Mouse (Mus musculus) adrenal gland, adult 8-10 months (tissue): ENCODE measurements around the gene Camkv. TPM values are rescaled to one million over a fixed set of nuclear protein-coding genes. Genes with fewer than 3 reads are reported as not detected.

Experiments used
- DNase-seq: peaks from one replicate; pipeline ENCODE4 v3.0.0; 2022
- total RNA-seq, 4 experiments: library from RNA; stranded (reverse); gene quantifications; 2 replicates each; pipeline ENCODE4 v1.2.4; 2022

The Camkv gene
- total RNA-seq, 4 experiments from 2014 or later = 6.4 to 11.1 (median 9.7) TPM

GRCm38 (mm10) chr9:107963700-107964099, 28.2 kb downstream of the Camkv start:
- DNase-seq = peak; percentile 48

GRCm38 (mm10) chr9:107964681-107965080, 29.2 kb downstream of the Camkv start:
- no peak for DNase-seq

DNA sequence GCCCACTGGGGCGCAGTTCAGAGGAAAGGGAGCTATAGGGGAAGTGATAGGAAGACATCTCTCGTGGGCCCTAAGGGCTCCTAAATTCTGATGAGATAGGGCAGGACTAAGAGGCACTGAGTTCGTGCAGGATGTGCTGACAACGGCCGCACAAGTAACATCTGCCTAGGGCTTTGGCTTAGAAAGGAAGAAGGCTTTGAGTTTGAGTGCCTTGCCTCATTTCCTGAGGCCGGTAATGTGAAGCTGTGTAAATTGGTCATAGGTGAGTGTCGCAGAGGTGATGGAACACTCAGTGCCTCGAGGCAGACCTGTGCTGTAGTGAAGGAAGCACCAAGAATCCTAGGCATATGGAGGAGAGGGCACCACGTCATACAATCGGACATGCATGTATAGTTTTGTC, 31.2 kb downstream of the Camkv start:
- no peak for DNase-seq

DNA sequence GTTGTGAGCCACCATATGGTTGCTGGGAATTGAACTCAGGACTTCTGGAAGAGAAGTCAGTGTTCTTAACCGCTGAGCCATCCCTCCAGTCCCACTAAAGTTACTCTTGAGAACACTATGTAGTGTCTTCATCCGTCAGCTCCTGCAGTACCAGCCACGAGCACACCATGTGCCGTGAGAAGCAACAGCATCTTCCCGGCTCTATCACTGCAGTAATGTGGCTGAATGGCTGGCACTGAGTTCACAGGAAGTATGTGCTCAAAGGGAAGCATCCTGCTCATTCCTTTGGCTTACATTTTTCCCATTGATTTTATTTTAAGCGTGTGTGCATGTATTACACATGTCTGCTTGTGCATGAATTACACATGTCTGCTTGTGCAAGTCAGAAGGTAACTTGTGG, 32.0 kb downstream of the Camkv start:
- no peak for DNase-seq

- DNase-seq = no peak
These were observed 33.1 kb downstream of the Camkv start for GRCm38 (mm10) chr9:107968531-107968930.

DNA sequence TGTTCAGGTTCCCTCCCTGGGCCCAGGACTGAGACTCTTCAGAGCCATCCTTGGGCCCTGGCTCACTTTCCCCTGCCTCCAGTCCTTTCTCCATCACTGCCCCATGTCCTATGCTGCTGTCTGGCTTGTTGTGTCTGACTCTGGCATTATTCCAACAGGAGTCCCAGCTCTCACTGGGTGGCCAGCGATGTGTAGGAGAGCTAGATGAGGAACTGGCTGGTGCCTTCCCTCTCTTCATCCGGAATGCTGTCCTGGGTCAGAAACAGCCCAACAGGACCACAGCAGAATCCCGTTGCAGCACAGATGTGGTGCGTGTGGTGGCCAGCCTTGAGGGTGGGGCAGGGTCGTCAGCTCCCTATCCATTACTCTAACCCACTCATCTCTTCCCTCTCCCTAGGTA, 34.8 kb downstream of the Camkv start:
- DNase-seq = no peak

DNA sequence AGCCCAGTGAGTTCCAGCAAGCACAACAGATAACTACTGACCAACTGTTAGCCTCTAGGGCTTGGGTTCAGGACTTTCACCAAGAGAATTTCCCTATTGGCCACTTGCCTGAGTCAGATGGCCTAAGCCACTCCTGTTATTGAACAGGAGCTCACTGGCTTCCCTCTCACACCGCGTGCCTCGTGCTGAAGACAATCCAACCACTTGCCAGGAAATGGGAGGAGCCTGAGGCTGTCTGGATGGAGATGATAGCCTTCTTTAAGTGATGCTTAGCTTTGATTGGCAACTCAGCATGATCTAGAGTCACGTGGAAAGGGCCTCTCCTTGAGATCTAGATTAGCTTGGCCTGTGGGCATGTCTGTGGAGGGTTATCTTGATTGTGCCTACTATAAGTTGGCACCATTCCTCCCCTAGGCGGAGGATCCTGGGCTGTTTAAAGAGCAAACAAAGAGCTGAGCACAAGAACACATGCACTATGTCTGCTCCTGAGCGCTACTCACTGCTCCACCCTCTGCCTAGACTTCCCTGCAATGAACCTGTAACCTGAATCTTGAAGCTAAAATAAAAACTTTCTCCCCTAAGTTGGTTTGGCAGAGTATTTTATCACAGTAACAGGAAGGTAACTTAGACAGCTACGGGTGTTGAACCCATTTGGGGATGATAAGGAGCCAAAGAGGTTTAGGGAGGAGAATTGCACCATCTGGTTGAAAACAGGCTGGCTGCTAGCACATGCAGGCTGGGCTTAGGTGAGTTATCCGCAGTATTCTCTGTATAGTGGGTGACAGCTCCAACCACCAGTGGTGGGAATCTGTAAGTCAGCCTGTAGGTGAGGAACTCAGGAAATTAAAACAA, 36.4 kb downstream of the Camkv start:
- no peak for DNase-seq

DNA sequence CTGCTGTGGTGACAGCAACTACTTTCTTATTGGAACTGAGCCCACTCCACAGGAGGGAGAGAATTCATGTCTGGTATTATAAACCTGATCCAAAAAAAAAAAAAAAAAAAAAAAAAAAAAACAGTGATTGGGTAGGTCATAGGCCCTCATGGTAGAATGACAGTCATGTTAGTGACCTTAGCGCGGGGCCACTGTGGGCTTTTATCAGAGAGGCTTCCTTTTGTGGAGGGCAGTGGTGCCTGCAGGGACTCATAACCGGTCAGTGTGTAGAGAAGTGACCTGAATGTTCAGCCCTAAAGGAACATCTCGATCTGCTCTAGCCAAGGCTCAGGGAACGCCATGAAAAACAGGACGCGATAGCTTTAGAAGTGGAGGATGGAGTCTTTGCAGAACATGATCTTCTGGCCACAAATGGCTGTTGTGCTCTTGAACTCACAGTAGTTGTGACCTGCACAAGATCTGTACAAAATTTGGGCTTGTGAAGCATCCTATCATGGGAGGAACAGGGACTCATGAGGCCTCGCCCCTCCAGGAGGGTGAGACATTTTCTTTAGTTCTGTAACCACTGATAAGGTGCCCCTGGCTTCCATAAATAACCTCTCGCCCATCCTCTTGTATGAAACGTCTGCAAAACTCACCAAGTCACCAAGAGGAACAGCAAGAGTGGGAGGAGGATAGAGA, 39.2 kb downstream of the Camkv start:
- no peak for DNase-seq

DNA sequence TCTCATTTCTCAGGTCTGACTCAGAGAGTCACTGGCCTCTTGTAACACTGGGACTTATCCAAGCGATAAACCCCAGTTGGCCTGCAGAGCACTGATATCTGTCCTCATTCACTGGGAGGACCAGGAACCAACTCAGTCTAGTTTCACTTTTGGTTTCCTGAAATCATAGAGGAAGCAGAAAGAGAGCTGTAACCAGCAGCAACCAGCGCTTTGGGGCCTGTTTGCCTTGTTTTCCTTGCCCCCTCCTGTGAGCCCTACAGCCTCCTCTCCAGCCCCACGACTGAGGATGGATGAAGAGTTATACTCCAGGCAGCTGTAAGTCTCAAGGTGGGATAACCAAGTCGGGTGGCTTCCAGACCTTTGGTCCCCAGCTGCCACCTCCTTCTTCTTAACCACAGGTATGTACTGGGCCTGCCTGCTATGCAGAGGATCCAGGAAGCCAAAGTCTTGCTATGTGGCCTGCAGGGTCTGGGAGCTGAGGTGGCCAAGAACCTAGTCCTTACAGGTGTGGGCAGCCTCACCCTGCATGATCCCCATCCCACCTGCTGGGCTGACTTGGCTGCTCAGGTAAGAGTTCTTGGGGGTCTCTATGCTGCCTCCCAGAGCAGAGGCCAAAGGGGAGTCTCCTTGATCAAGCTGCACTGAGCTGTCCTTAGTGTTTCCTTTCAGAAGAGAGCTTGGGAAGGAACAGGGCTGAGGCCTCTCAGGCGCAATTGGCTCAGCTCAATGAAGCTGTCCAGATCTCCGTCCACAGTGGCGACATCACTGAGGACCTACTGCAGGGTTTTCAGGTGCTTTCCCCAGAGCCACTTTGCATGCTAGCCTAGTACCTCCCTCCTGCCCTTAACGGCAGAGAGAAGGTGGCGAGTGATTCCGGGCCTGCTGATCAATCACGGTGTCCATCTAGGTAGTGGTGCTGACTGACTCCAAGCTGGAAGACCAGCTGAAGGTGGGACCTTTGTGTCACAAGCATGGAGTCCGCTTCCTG, 40.2 kb downstream of the Camkv start, which contains the start of gene Uba7:
TSS of gene Uba7 (plus strand) at position 107 of the 988 bp plus-strand sequence.
- no peak for DNase-seq

GRCm38 (mm10) chr9:107978815-107979214, 43.3 kb downstream of the Camkv start:
- no peak for DNase-seq

- no peak for DNase-seq
These were observed 46.5 kb downstream of the Camkv start for GRCm38 (mm10) chr9:107981684-107982605.

GRCm38 (mm10) chr9:107982681-107983346, 47.3 kb downstream of the Camkv start, which contains the start of gene Gm20661:
TSS of gene Gm20661 (plus strand) at chr9:107983058.
- DNase-seq = peak; percentile 40

GRCm38 (mm10) chr9:107983421-107983890, 48.0 kb downstream of the Camkv start:
- DNase-seq = peak; percentile 75

DNA sequence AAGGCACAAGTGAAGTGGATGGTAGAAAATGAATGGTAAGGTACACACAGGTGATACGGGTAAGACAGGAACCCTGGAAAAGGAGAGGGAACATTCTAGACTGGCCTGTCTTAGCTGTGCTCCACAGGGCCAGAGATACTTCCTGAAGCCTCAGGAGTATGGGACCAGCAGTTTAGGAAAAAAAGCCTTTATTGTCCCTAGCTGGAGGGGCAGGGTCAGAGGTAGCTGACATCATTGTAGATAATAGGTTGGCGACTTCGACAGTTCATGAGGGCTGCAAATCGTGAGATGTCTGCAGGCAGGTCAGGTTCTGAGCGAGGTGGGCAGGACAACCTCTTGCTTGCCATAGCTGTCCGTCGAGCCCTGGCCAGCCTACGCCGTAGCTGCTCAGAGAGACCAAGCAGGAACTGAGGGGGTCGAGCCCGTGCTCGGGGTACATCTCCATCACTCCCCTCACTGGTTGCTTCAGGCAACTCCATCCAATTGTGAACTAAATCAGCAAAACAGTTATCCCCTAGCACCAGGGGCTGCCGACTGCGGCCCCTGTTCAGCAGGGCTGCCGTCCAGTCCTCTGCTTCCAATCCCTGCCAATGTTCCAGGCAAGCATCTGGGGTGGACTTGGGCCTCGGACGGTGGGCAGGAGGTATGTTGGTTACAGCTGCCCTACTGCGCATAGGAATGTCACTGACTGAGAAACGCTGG, 48.7 kb downstream of the Camkv start:
- DNase-seq = no peak

- no peak for DNase-seq
These were observed 49.2 kb downstream of the Camkv start for GRCm38 (mm10) chr9:107984754-107985055.

DNA sequence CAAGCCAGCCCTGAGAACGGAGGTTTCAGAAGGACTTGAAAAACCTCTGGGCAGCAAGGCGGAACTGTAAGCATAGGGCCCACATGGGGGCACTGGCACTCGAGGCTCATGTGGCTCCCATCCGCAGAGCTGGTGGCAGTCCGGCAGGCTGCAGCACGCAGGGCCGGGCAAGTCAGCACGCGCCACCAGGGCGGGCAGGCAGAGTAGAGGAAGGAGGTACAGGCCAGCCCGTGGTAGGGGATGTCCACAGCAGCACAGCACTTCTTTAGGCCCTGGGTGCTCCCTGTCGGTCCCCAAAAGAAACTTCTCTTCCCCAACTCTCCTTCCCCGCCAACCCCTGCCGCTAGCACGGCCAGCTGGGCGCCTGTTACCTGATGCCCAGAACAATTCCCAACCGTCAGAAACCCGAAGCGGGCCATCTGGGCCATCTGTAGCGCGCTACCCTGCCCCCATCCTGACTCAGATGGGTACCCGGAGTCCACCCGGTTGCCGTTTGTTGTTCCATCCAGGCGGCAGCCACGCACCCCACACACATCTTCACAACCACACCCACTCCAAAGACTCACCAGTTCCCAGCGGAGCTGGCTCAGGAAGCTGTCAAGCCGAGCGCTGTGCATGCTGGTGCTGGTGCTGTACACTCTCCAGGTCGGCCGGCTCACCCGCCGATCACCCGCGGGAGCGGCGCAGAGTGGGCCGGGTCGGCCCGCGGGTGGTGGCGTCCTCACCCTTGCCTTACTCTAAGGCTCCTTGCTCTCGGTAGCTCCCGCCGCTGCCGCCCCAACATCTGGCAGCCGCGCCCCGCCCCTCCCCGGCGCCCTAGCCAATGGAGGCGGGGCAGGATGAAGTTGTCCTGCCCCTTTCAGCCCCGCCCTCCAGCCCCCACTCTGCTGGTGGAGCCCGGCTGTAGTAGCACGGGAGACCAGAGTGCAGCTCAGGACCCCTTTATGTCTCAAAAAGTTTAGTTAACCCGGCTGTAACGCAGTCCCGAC, 50.0 kb downstream of the Camkv start, which contains the start of gene Inka1:
TSS of gene Inka1 (minus strand) at position 749 of the 989 bp plus-strand sequence.
- DNase-seq = peak; percentile 81

DNA sequence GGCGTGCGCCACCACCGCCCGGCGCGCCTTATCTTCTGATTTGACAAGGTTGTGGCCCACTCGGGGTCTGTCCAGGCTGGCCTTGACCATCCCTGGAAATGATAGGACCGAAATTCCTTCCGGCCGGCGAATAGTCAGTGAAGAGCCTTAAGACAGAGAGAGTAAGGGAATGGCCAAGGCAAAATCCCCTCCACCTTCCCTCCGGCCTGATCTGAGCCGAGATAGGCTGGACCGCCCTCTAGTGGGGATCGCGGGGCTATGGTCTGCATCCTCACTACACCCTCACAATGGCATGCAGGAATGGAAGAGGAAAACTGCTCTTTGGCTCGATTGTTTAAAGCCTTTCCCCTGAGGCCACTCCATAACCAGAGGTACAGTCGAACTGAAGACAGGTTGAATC, 50.9 kb downstream of the Camkv start:
- DNase-seq = peak; percentile 76

DNA sequence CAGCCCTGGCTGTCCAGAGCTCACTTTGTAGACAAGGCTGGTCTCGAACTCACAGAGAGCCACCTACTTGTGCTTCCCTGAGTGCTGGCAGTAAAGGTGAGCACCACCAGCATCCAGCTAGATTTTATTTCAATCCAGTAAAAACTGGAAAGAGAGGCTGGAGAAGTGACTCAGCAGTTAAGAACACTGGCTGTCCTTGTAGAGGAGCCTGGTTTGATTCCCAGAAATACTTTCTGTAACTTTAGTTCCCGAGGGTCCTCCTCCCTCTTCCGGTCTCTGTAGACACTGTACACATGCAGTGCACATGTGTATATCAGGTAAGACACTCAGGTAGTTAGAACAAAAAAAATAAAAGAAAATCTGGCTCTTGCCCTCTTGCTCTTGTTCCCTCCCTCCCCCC, 52.5 kb downstream of the Camkv start:
- DNase-seq = no peak

- no peak for DNase-seq
These were observed 56.7 kb downstream of the Camkv start, which contains the start of gene Cdhr4 for GRCm38 (mm10) chr9:107992197-107992596. TSS of gene Cdhr4 (plus strand) at chr9:107992497.
